Mouse (Mus musculus): ENCODE data around the gene Gcg.

The Gcg gene

GRCm38 (mm10) chr2:62483550-62483949 is at the start of gene Gcg:
Gene Gcg, minus strand, starts transcription at chr2:62483650.
- no peak for DNase-seq (ENCODE audit: low spot score in 2 of 2)

- DNase-seq (ENCODE audit: low spot score in 2 of 2) = no peak
Measured at GRCm38 (mm10) chr2:62531065-62531464, 47.6 kb upstream of the Gcg start.

- DNase-seq (ENCODE audit: low spot score in 2 of 2) = no peak
Measured at GRCm38 (mm10) chr2:62526399-62526798, 42.9 kb upstream of the Gcg start.

GRCm38 (mm10) chr2:62517790-62518189 is 34.3 kb upstream of the Gcg start:
- DNase-seq (ENCODE audit: low spot score in 2 of 2) = no peak

- no peak for DNase-seq (ENCODE audit: low spot score in 2 of 2)
Measured at GRCm38 (mm10) chr2:62514477-62514876, 31.0 kb upstream of the Gcg start.

- peak; percentile 46 to 50 for DNase-seq (ENCODE audit: low spot score in 2 of 2)
Measured at GRCm38 (mm10) chr2:62513477-62513876, 30.0 kb upstream of the Gcg start.

GRCm38 (mm10) chr2:62507130-62507529 is 23.7 kb upstream of the Gcg start:
- DNase-seq (ENCODE audit: low spot score in 2 of 2) = no peak

GRCm38 (mm10) chr2:62506441-62506840 is 23.0 kb upstream of the Gcg start:
- no peak for DNase-seq (ENCODE audit: low spot score in 2 of 2)

GRCm38 (mm10) chr2:62504269-62504796 is 20.9 kb upstream of the Gcg start:
- no peak for DNase-seq (ENCODE audit: low spot score in 2 of 2)

- DNase-seq (ENCODE audit: low spot score in 2 of 2) = no peak
Measured at GRCm38 (mm10) chr2:62503326-62503725, 19.9 kb upstream of the Gcg start.

- no peak for DNase-seq (ENCODE audit: low spot score in 2 of 2)
Measured at GRCm38 (mm10) chr2:62502516-62502915, 19.1 kb upstream of the Gcg start.

- DNase-seq (ENCODE audit: low spot score in 2 of 2) = no peak
Measured at GRCm38 (mm10) chr2:62498821-62499220, 15.4 kb upstream of the Gcg start.

GRCm38 (mm10) chr2:62498086-62498485 is 14.6 kb upstream of the Gcg start:
- no peak for DNase-seq (ENCODE audit: low spot score in 2 of 2)

- DNase-seq (ENCODE audit: low spot score in 2 of 2) = no peak
Measured at GRCm38 (mm10) chr2:62497333-62498002, 14.0 kb upstream of the Gcg start.

GRCm38 (mm10) chr2:62495407-62495806 is 12.0 kb upstream of the Gcg start:
- no peak for DNase-seq (ENCODE audit: low spot score in 2 of 2)

- no peak for DNase-seq (ENCODE audit: low spot score in 2 of 2)
Measured at GRCm38 (mm10) chr2:62489832-62490231, 6.4 kb upstream of the Gcg start.

GRCm38 (mm10) chr2:62484906-62485305 is 1.5 kb upstream of the Gcg start:
- DNase-seq (ENCODE audit: low spot score in 2 of 2) = no peak

GRCm38 (mm10) chr2:62480285-62481198 is 2.9 kb downstream of the Gcg start:
- no peak for DNase-seq (ENCODE audit: low spot score in 2 of 2)

GRCm38 (mm10) chr2:62469551-62469950 is 13.9 kb downstream of the Gcg start:
- no peak for DNase-seq (ENCODE audit: low spot score in 2 of 2)

- no peak for DNase-seq (ENCODE audit: low spot score in 2 of 2)
Measured at GRCm38 (mm10) chr2:62463287-62463686, 20.2 kb downstream of the Gcg start.

- no peak for DNase-seq (ENCODE audit: low spot score in 2 of 2)
Measured at GRCm38 (mm10) chr2:62462174-62462573, 21.3 kb downstream of the Gcg start.

GRCm38 (mm10) chr2:62460815-62461450 is 22.5 kb downstream of the Gcg start:
- no peak for DNase-seq (ENCODE audit: low spot score in 2 of 2)
